Mouse (Mus musculus) cortical plate, adult 2 months (tissue): ENCODE results near the gene Serpina3m.
"Not testable (repeated sequence)": the region's sequence is repeated elsewhere in the genome, so short reads cannot be mapped to it uniquely, and the experiment has no call there.

Experiments
- CTCF ChIP-seq: fragments of 200-500 bp; IDR thresholded peaks from 2 replicates; pipeline ENCODE4 v1.5.1; 2011; ENCODE audit warnings: mild to moderate bottlenecking, control low read depth, low read length; ENCODE audit not compliant: insufficient read depth; ENCODE audit errors: extremely low read depth
- POLR2A ChIP-seq: fragments of 200-500 bp; IDR thresholded peaks from 2 replicates; pipeline ENCODE4 v1.6.1; 2011; ENCODE audit warnings: mild to moderate bottlenecking, low read length, control low read depth; ENCODE audit not compliant: insufficient read depth; ENCODE audit errors: extremely low read depth

- not testable (repeated sequence) for TF ChIP-seq CTCF, POLR2A
Measured at GRCm38 (mm10) chr12:104381071-104381604, 42.9 kb downstream of the Serpina3m start.
